Mouse (Mus musculus) embryonic facial prominence, embryonic 13.5 days (tissue): ENCODE results near the gene Fhad1. TPM values are rescaled to one million over a fixed set of nuclear protein-coding genes. Genes with fewer than 3 reads are reported as not detected.
"Not testable (repeated sequence)": the region's sequence is repeated elsewhere in the genome, so short reads cannot be mapped to it uniquely, and the experiment has no call there.

Source experiments
- ATAC-seq: fragments of 200-750 bp; cut with Nextera tagmentation; 2 replicates; pipeline ENCODE4 v1.8.0; 2017; ENCODE audit warnings: low read depth; ENCODE audit not compliant: insufficient number of reproducible peaks, insufficient read depth, low FRiP score, low TSS enrichment
- H3K27ac ChIP-seq: fragments of 300-500 bp; sonication (generic); 2 replicates; pipeline ENCODE4 v1.5.1; 2015; ENCODE audit warnings: moderate library complexity, mild to moderate bottlenecking, inconsistent platforms
- H3K27me3 ChIP-seq: fragments of 300-500 bp; sonication (generic); 2 replicates; pipeline ENCODE4 v1.6.1; 2015; ENCODE audit warnings: mild to moderate bottlenecking, inconsistent platforms
- H3K36me3 ChIP-seq: fragments of 300-500 bp; sonication (generic); 2 replicates; pipeline ENCODE4 v1.6.1; 2015; ENCODE audit warnings: mild to moderate bottlenecking, inconsistent platforms
- H3K4me1 ChIP-seq: fragments of 300-500 bp; sonication (generic); 2 replicates; pipeline ENCODE4 v1.6.1; 2015; ENCODE audit warnings: inconsistent platforms
- H3K4me2 ChIP-seq: fragments of 300-500 bp; sonication (generic); 2 replicates; pipeline ENCODE4 v1.6.1; 2015; ENCODE audit warnings: moderate library complexity, mild to moderate bottlenecking, inconsistent platforms
- H3K4me3 ChIP-seq: fragments of 300-500 bp; sonication (generic); 2 replicates; pipeline ENCODE4 v1.5.1; 2015; ENCODE audit warnings: mild to moderate bottlenecking, inconsistent platforms
- H3K9ac ChIP-seq: fragments of 300-500 bp; sonication (generic); 2 replicates; pipeline ENCODE4 v1.6.1; 2015; ENCODE audit warnings: mild to moderate bottlenecking, inconsistent platforms
- H3K9me3 ChIP-seq: fragments of 300-500 bp; sonication (generic); 2 replicates; pipeline ENCODE4 v1.6.1; 2016; ENCODE audit warnings: inconsistent platforms
- WGBS: fragments of 180-500 bp; shearing (Covaris S2); methylation state at CpG from one replicate; pipeline ENCODE4 v1.1.7; 2015; ENCODE audit warnings: mixed read lengths; 5-methylcytosine and 5-hydroxymethylcytosine counted together
- polyA plus RNA-seq: library from polyadenylated mRNA; unstranded; fragments of >200 nt; fragmentation: Nextera tagmentation; extraction: Ambion mirVana; gene quantifications from 2 replicates; pipeline ENCODE4 v1.2.1, GENCODE M21; 2015

Fhad1 gene
- polyA plus RNA-seq, 1 experiment from 2014 or later: 0.91 TPM

DNA sequence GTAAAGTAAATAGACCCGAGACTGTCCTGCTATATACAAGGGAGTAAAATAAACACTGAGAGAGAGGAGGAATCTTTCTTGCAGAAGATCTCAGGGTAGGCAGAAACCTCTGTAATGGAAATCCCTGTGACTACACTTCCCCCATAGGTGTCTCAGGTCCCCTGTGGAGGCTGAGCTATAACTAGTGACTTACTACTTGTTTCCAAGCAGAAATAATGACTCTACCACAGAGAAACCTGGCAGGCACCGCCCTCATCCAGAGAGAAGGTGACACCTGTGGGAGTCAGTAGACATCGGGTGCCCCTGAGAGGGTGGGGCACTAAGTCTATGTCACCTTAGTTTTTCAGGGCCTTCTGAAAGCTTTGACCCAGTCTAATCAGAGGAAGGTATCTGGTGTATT lies 18.0 kb downstream of the Fhad1 start:
- WGBS: 67% methylated on average over 3 of the region's 3 CpGs
- H3K4me2 ChIP-seq: no peak overlapping the region
- no peak overlapping the region for H3K27ac ChIP-seq
- no peaks in the 10 kb centered on the region for H3K27me3 ChIP-seq
- H3K36me3 ChIP-seq: no peaks in the 10 kb centered on the region
- H3K9ac ChIP-seq: no peak overlapping the region
- no peak for ATAC-seq
- no peak overlapping the region for H3K4me3 ChIP-seq
- peaks cover 8% of the 10 kb centered on the region; the same call in 1 of the 2 replicates for H3K4me1 ChIP-seq
- no peaks in the 10 kb centered on the region for H3K9me3 ChIP-seq

DNA sequence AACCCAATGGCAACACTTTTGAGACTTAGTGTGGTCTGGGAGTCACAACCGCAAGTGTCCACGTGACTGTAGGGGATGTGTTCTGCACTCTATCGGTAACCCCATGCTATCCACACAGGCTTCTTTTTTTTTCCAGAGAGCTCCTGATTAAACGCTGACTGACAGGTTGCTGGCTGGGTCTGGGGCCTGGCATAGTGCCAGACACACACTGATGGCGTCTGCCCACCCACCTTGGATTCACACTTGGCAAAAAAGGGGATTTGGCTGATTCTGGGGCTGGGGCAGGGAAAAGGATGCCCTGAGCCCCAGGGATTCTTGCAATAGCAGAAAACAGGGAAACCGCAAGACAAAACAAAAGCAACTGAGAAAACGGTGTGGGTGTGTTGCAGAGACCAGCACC lies 18.8 kb downstream of the Fhad1 start:
- Histone ChIP-seq H3K9me3 (no peaks in the 10 kb centered on the region), H3K4me1 (peaks cover 8% of the 10 kb centered on the region; the same call in 1 of the 2 replicates)
- ATAC-seq: no peak

DNA sequence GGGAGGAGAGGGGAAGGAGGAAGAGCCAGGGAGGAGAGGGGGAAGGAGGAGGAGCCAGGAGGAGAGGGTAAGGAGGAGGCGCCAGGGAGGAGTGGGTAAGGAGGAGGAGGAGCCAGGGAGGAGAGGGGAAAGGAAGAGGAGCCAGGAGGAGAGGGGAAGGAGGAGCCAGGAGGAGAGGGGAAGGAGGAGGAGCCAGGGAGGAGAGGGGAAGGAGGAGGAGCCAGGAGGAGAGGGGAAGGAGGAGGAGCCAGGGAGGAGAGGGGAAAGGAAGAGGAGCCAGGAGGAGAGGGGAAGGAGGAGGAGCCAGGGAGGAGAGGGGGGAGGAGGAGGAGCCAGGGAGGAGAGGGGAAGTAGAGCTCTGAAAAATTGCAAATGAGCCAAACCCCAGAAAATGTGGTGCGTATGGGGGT lies 20.8 kb downstream of the Fhad1 start:
- H3K36me3 ChIP-seq, H3K9me3 ChIP-seq, H3K27me3 ChIP-seq, H3K27ac ChIP-seq, H3K4me3 ChIP-seq, ATAC-seq, H3K4me1 ChIP-seq, H3K4me2 ChIP-seq, H3K9ac ChIP-seq: not testable (repeated sequence)
- 59% methylated on average over 2 of the region's 2 CpGs for WGBS

More for the DNA sequence above, 18.8 kb downstream of the Fhad1 start:
- Histone ChIP-seq H3K27me3 (no peaks in the 10 kb centered on the region), H3K4me2 (no peak overlapping the region), H3K4me3 (no peak overlapping the region), H3K9ac (no peak overlapping the region), H3K36me3 (no peaks in the 10 kb centered on the region), H3K27ac (no peak overlapping the region)
- WGBS: 67% methylated on average over 7 of the region's 7 CpGs

DNA sequence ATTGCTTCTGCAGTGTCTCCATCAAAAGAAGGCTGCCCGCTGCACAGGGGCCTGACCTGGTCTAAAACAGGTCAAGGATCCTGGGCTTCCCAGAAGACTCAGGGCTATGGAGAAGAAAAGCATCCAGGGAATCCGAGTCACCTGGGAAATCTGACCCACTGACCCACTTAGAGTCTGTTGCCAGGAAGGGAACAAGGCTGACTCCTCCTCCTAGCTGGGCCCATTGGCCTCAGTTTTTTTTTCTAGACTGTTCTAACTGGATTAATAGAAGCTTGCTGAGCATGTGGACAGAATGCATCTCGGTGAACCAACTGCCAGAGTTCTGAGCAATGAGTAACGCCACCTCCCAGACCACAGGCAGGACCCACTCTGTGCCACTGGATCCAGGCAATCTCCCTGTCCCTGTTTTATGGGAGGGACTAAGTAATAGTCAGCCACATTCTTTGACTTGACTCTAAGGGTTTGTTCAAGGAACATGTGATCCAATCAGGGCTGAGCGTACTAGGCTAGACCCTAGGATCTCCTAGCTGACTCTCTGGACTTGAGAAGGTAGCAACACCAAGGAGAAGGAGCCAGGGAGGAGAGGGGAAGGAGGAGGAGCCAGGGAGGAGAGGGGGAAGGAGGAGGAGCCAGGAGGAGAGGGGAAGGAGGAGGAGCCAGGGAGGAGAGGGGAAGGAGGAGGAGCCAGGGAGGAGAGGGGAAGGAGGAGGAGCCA lies 21.4 kb downstream of the Fhad1 start:
- 70% methylated on average over 5 of the region's 5 CpGs for WGBS
- peaks cover 6% of the 10 kb centered on the region; the same call in 1 of the 2 replicates for H3K4me1 ChIP-seq
- no peaks in the 10 kb centered on the region for H3K9me3 ChIP-seq
- H3K4me3 ChIP-seq: no peak overlapping the region
- no peak overlapping the region for H3K9ac ChIP-seq
- H3K27me3 ChIP-seq: no peaks in the 10 kb centered on the region
- no peak overlapping the region for H3K4me2 ChIP-seq
- ATAC-seq: no peak
- no peak overlapping the region for H3K27ac ChIP-seq
- H3K36me3 ChIP-seq: no peaks in the 10 kb centered on the region

DNA sequence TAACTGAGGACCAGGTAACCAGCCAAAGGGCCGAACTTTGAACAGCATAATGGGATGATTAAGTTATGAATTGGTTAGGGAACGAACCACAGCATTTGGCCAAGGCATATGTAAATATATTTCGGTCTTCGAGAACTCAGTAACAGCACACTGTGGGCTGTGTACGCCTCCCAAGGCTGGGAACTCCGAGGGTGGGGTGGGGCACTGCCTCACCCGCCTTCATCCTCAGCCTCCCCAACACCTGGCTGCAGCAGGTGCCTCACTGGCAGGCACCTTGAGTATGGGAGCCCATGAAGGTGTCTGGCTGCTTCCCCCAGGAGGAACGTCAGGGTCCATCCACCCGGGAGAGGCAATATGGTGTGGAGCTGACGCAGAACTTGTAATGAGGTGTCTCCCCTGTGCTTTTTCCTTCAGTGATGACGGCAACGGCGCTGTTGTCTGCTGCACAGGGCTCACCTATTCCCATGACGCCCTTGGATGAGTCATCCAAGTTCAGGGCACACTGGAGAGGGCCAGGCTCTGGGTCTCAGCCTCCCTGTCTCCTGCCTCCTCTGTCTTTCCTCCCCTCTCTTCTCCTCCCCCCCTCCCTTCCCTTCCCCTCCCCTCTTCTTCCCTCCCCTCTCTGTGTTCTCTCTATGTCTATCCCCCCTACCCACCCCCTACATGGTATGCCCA lies 22.2 kb downstream of the Fhad1 start:
- H3K4me3 ChIP-seq: no peak overlapping the region
- 78% methylated on average over 14 of the region's 14 CpGs for WGBS
- ATAC-seq: no peak
- H3K4me2 ChIP-seq: no peak overlapping the region
- no peaks in the 10 kb centered on the region for H3K9me3 ChIP-seq
- no peak overlapping the region for H3K9ac ChIP-seq
- H3K27ac ChIP-seq: no peak overlapping the region
- no peaks in the 10 kb centered on the region for H3K36me3 ChIP-seq
- no peaks in the 10 kb centered on the region for H3K4me1 ChIP-seq
- H3K27me3 ChIP-seq: no peaks in the 10 kb centered on the region

DNA sequence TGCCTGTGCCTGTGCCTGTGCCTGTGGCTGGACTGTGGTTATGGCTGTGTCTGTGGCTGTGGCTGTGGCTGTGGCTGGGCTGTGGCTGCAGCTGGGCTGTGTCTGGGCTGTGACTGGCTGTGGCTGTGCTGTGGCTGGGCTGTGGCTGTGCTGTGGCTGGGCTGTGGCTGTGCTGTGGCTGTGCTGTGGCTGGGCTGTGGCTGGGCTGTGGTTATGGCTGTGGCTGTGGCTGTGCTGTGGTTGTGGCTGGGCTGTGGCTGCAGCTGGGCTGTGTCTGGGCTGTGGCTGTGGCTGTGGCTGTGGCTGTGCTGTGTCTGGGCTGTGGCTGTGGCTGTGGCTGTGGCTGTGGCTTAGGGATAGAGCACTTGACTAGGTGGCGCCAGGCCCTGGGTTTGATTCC lies 26.7 kb downstream of the Fhad1 start:
- 67% methylated on average over 1 of the region's 1 CpGs for WGBS
- Histone ChIP-seq H3K4me2 (no peak overlapping the region), H3K9me3 (no peaks in the 10 kb centered on the region), H3K9ac (no peak overlapping the region), H3K36me3 (no peaks in the 10 kb centered on the region), H3K27me3 (no peaks in the 10 kb centered on the region), H3K27ac (no peak overlapping the region), H3K4me3 (no peak overlapping the region), H3K4me1 (no peaks in the 10 kb centered on the region)
- no peak for ATAC-seq

DNA sequence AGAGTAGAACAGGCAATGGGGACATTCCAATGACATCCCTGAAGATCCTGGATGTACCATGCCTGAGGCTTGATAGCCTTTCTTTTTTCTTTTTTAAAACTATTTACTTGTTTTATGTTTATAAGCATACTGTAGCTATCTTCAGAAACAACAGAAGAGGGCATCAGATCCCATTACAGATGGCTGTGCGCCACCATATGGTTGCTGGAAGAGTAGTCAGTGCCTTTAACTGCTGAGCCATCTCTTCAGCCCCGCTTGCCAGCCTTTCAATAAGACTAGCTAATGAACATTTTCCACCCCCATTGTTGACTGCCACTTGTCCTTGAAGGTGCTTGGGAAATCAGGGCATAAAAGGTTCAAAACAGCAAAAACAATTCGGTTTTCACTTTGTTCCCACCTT lies 31.2 kb downstream of the Fhad1 start:
- H3K27me3 ChIP-seq: no peaks in the 10 kb centered on the region
- 67% methylated on average over 3 of the region's 3 CpGs for WGBS
- H3K4me1 ChIP-seq: no peaks in the 10 kb centered on the region
- H3K4me2 ChIP-seq: no peak overlapping the region
- no peak overlapping the region for H3K4me3 ChIP-seq
- no peak overlapping the region for H3K27ac ChIP-seq
- H3K9me3 ChIP-seq: no peaks in the 10 kb centered on the region
- no peak overlapping the region for H3K9ac ChIP-seq
- ATAC-seq: no peak
- H3K36me3 ChIP-seq: no peaks in the 10 kb centered on the region

DNA sequence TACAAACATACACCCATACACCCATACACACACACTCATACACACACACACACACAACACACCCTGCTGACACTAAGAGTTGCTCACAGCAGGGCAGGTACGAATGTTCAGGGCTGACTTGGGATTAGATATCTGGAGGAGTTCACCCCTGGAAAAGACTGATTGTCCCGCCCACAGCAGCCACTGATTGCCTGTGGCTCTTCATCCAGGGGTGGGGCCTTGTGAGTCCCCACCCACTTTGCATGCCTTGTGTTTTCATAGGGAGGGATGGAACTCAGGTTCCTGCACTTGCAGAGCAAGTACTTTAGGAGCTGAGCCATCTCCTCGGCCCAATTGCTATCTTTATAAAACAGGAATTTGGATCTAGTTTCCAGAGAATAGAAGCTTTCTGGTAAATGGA lies 33.4 kb downstream of the Fhad1 start:
- Histone ChIP-seq H3K9me3 (no peaks in the 10 kb centered on the region), H3K4me2 (no peak overlapping the region), H3K27ac (no peak overlapping the region), H3K9ac (no peak overlapping the region), H3K4me1 (no peaks in the 10 kb centered on the region), H3K4me3 (no peak overlapping the region), H3K36me3 (no peaks in the 10 kb centered on the region), H3K27me3 (no peaks in the 10 kb centered on the region)
- ATAC-seq: no peak
- 65% methylated on average over 3 of the region's 3 CpGs for WGBS

DNA sequence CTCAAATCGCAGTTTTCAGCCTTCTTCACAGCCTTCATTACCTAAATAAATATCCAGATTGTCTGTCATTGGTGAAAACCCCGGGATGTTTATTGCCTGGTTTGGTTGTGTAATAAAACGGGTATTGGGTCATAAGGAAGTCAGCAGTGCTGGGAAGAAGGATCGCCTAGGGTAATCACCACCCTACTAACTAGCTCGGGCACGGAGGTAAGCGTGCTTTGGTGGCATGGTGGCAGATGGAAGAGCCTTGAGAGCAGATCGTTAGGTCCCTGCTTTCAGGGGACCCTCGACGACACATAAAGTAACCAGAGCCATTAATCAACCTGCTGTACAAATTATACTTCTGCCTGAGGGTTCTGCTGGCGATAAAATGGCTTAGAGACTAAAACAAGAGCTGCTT lies 36.3 kb downstream of the Fhad1 start:
- no peak for ATAC-seq
- no peak overlapping the region for H3K27ac ChIP-seq
- no peak overlapping the region for H3K9ac ChIP-seq
- H3K4me3 ChIP-seq: no peak overlapping the region
- no peak overlapping the region for H3K4me2 ChIP-seq
- no peaks in the 10 kb centered on the region for H3K27me3 ChIP-seq
- H3K9me3 ChIP-seq: no peaks in the 10 kb centered on the region
- no peaks in the 10 kb centered on the region for H3K36me3 ChIP-seq
- H3K4me1 ChIP-seq: no peaks in the 10 kb centered on the region
- WGBS: 72% methylated on average over 11 of the region's 11 CpGs

DNA sequence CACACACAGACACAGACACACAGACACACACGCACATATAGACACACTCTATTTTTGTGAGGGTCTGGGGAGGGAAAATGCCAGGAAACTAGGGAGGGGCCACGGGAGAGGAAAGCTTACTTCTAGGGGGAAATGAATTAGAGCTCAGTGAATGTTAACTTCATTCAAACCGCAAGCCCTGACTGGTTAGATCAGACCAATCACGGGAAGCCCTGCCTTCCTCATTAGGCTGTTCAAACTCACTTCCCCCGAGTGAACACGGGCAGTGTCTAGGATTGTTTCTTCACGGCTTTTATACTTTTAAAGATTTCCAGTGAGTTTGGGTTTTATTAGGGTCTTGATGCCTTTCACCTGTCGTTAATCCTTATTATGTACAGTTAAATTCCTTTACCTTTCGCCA lies 37.5 kb downstream of the Fhad1 start:
- H3K9me3 ChIP-seq: peaks cover under 1% of the 10 kb centered on the region; the same call in 1 of the 2 replicates
- H3K27me3 ChIP-seq: no peaks in the 10 kb centered on the region
- H3K36me3 ChIP-seq: no peaks in the 10 kb centered on the region
- ATAC-seq: no peak
- H3K27ac ChIP-seq: no peak overlapping the region
- H3K4me2 ChIP-seq: no peak overlapping the region
- H3K9ac ChIP-seq: no peak overlapping the region
- WGBS: 52% methylated on average over 9 of the region's 9 CpGs
- H3K4me1 ChIP-seq: no peaks in the 10 kb centered on the region
- H3K4me3 ChIP-seq: no peak overlapping the region

DNA sequence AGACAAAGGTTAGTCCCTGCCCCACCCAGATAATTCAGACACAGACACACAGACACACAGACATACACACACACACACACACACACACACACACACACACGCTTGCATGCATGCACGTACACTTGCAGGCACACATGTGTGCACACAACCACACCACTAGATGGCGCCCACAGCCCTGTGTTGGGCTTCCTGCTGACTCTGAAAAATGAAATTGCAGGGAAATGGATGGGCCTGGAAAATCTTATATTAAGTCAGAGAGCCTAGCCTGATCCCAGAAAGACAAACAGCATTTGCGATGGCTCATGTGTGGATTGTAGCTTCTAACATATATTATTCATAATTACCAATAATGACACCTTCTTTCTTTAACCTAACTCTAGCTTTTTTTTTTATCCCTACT lies 38.7 kb downstream of the Fhad1 start:
- 40% methylated on average over 4 of the region's 4 CpGs for WGBS
- H3K27me3 ChIP-seq: no peaks in the 10 kb centered on the region
- no peak overlapping the region for H3K9ac ChIP-seq
- no peak overlapping the region for H3K27ac ChIP-seq
- no peak overlapping the region for H3K4me2 ChIP-seq
- H3K36me3 ChIP-seq: no peaks in the 10 kb centered on the region
- ATAC-seq: no peak
- H3K4me1 ChIP-seq: no peaks in the 10 kb centered on the region
- H3K4me3 ChIP-seq: no peak overlapping the region
- peaks cover 3% of the 10 kb centered on the region; the same call in 1 of the 2 replicates for H3K9me3 ChIP-seq

DNA sequence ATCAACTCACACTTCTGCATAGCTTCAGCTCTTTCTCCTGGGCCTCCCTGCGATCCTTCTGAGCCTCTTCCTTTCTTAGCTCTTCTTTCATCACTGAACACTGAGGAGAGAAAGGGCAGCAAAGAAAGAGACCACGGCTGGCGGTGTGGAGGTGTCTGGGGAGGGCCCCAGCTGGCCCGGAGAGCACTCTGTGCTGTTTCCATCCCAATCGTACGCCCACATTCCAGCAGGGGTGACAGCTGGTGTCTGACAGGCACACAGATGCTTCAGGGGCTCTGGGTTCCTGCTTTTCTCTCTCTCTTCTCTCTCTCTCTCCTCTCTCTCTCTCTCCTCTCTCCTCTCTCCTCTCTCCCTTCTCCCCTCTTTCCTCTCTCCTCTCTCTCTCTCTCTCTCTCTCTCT lies 50.3 kb downstream of the Fhad1 start:
- no peak overlapping the region for H3K9ac ChIP-seq
- WGBS: 24% methylated on average over 6 of the region's 6 CpGs

More for the DNA sequence above, 50.3 kb downstream of the Fhad1 start:
- H3K27ac ChIP-seq: no peak overlapping the region
- peaks cover 8% of the 10 kb centered on the region; the same call in 1 of the 2 replicates for H3K9me3 ChIP-seq
- H3K4me1 ChIP-seq: peaks cover 5% of the 10 kb centered on the region
- no peaks in the 10 kb centered on the region for H3K27me3 ChIP-seq
- no peaks in the 10 kb centered on the region for H3K36me3 ChIP-seq
- no peak for ATAC-seq
- no peak overlapping the region for H3K4me2 ChIP-seq
- no peak overlapping the region for H3K4me3 ChIP-seq
